Mouse (Mus musculus) embryonic facial prominence, embryonic 15.5 days (tissue): ENCODE data around the gene Klhdc1. TPM values are rescaled to one million over a fixed set of nuclear protein-coding genes. Genes with fewer than 3 reads are reported as not detected.

Experiments used
- ATAC-seq: fragments of 200-750 bp; cut with Nextera tagmentation; 2 replicates; pipeline ENCODE4 v1.8.0; 2017; ENCODE audit warnings: low read depth, moderate TSS enrichment; ENCODE audit not compliant: insufficient number of reproducible peaks, low FRiP score, low TSS enrichment
- H3K27ac ChIP-seq: fragments of 300-500 bp; sonication (generic); replicated peaks from 2 replicates; pipeline ENCODE4 v1.5.1; 2015; ENCODE audit warnings: mild to moderate bottlenecking, inconsistent platforms
- H3K27me3 ChIP-seq: fragments of 300-500 bp; sonication (generic); 2 replicates; pipeline ENCODE4 v1.6.1; 2015; ENCODE audit warnings: inconsistent platforms
- H3K36me3 ChIP-seq: fragments of 300-500 bp; sonication (generic); 2 replicates; pipeline ENCODE4 v1.6.1; 2015; ENCODE audit warnings: mild to moderate bottlenecking, inconsistent platforms
- H3K4me1 ChIP-seq: fragments of 300-500 bp; sonication (generic); 2 replicates; pipeline ENCODE4 v1.6.1; 2015; ENCODE audit warnings: inconsistent platforms
- H3K4me2 ChIP-seq: fragments of 300-500 bp; sonication (generic); replicated peaks from 2 replicates; pipeline ENCODE4 v1.6.1; 2015; ENCODE audit warnings: mild to moderate bottlenecking, inconsistent platforms
- H3K4me3 ChIP-seq: fragments of 300-500 bp; sonication (generic); replicated peaks from 2 replicates; pipeline ENCODE4 v1.5.1; 2015; ENCODE audit warnings: mild to moderate bottlenecking, inconsistent platforms
- H3K9ac ChIP-seq: fragments of 300-500 bp; sonication (generic); 2 replicates; pipeline ENCODE4 v1.6.1; 2015; ENCODE audit warnings: inconsistent platforms
- H3K9me3 ChIP-seq: fragments of 300-500 bp; sonication (generic); replicated peaks from 2 replicates; pipeline ENCODE4 v1.6.1; 2016; ENCODE audit warnings: inconsistent platforms
- WGBS: fragments of 180-500 bp; shearing (Covaris S2); methylation state at CpG from one replicate; pipeline ENCODE4 v1.1.7; 2015; 5-methylcytosine and 5-hydroxymethylcytosine counted together
- polyA plus RNA-seq: library from polyadenylated mRNA; unstranded; fragments of >200 nt; fragmentation: Nextera tagmentation; extraction: Ambion mirVana; gene quantifications from 2 replicates; pipeline ENCODE4 v1.2.1, GENCODE M21; 2015

Klhdc1 gene
- polyA plus RNA-seq, 1 experiment from 2014 or later, result 11.1 TPM

- 85% methylated on average over 6 of the region's 6 CpGs for WGBS
These were observed 5.2 kb upstream of the Klhdc1 start for GRCm38 (mm10) chr12:69235782-69236181.

GRCm38 (mm10) chr12:69238284-69238683, 2.7 kb upstream of the Klhdc1 start:
- ATAC-seq, result no peak
- no peaks in the 10 kb centered on the region for H3K27me3 ChIP-seq
- H3K4me1 ChIP-seq, result peaks cover 5% of the 10 kb centered on the region
- no peak overlapping the region for H3K9ac ChIP-seq
- no peak overlapping the region for H3K4me2 ChIP-seq
- WGBS, result 36% methylated on average over 3 of the region's 3 CpGs
- no peak overlapping the region for H3K27ac ChIP-seq
- no peak overlapping the region for H3K4me3 ChIP-seq
- H3K36me3 ChIP-seq, result no peaks in the 10 kb centered on the region
- H3K9me3 ChIP-seq, result no peaks in the 10 kb centered on the region

More at GRCm38 (mm10) chr12:69235782-69236181, 5.2 kb upstream of the Klhdc1 start:
- no peaks in the 10 kb centered on the region; the same call in 1 of the 2 replicates for H3K4me1 ChIP-seq
- H3K27ac ChIP-seq, result no peak overlapping the region
- H3K36me3 ChIP-seq, result no peaks in the 10 kb centered on the region
- no peak overlapping the region for H3K9ac ChIP-seq
- no peak overlapping the region for H3K4me2 ChIP-seq
- H3K27me3 ChIP-seq, result no peaks in the 10 kb centered on the region
- no peaks in the 10 kb centered on the region for H3K9me3 ChIP-seq
- no peak for ATAC-seq
- H3K4me3 ChIP-seq, result no peak overlapping the region

GRCm38 (mm10) chr12:69241405-69241770, 412 bp downstream of the Klhdc1 start:
- Histone ChIP-seq H3K4me2 (peak overlapping the region; percentile 74), H3K4me1 (peaks cover 5% of the 10 kb centered on the region), H3K27ac (peak overlapping the region; percentile 86), H3K9ac (peak overlapping the region; percentile 71), H3K27me3 (no peaks in the 10 kb centered on the region), H3K36me3 (no peaks in the 10 kb centered on the region), H3K9me3 (no peaks in the 10 kb centered on the region), H3K4me3 (peak overlapping the region; percentile 79)
- WGBS, result 0% methylated on average over 3 of the region's 3 CpGs
- no peak for ATAC-seq

- Histone ChIP-seq H3K9me3 (no peaks in the 10 kb centered on the region), H3K27me3 (no peaks in the 10 kb centered on the region), H3K4me1 (peaks cover 5% of the 10 kb centered on the region), H3K4me3 (peak overlapping the region; percentile 79), H3K4me2 (peak overlapping the region; percentile 74), H3K27ac (peak overlapping the region; percentile 86), H3K9ac (peak overlapping the region; percentile 71), H3K36me3 (no peaks in the 10 kb centered on the region)
- under 1% methylated on average over 62 of the region's 64 CpGs for WGBS
- ATAC-seq, result peak; percentile 81
These were observed 925 bp downstream of the Klhdc1 start for GRCm38 (mm10) chr12:69241771-69242431.

- Histone ChIP-seq H3K4me2 (no peak overlapping the region), H3K27me3 (no peaks in the 10 kb centered on the region), H3K9me3 (no peaks in the 10 kb centered on the region), H3K9ac (no peak overlapping the region), H3K36me3 (no peaks in the 10 kb centered on the region), H3K27ac (no peak overlapping the region), H3K4me1 (no peaks in the 10 kb centered on the region), H3K4me3 (no peak overlapping the region)
- no peak for ATAC-seq
- WGBS, result 82% methylated on average over 4 of the region's 4 CpGs
These were observed 8.8 kb downstream of the Klhdc1 start for GRCm38 (mm10) chr12:69249766-69250165.

- WGBS, result 79% methylated on average over 8 of the region's 8 CpGs
- no peaks in the 10 kb centered on the region for H3K27me3 ChIP-seq
- H3K4me1 ChIP-seq, result no peaks in the 10 kb centered on the region
- H3K27ac ChIP-seq, result no peak overlapping the region
- H3K9ac ChIP-seq, result no peak overlapping the region
- no peaks in the 10 kb centered on the region for H3K9me3 ChIP-seq
- ATAC-seq, result no peak
- H3K36me3 ChIP-seq, result no peaks in the 10 kb centered on the region
- no peak overlapping the region for H3K4me2 ChIP-seq
- H3K4me3 ChIP-seq, result no peak overlapping the region
These were observed 9.8 kb downstream of the Klhdc1 start for GRCm38 (mm10) chr12:69250756-69251155.

- WGBS, result 83% methylated on average over 1 of the region's 1 CpGs
- Histone ChIP-seq H3K4me1 (no peaks in the 10 kb centered on the region), H3K9me3 (no peaks in the 10 kb centered on the region), H3K27ac (no peak overlapping the region), H3K9ac (no peak overlapping the region), H3K4me2 (no peak overlapping the region), H3K36me3 (no peaks in the 10 kb centered on the region), H3K4me3 (no peak overlapping the region), H3K27me3 (no peaks in the 10 kb centered on the region)
- no peak for ATAC-seq
These were observed 12.8 kb downstream of the Klhdc1 start for GRCm38 (mm10) chr12:69253806-69254205.

GRCm38 (mm10) chr12:69257836-69258235, 16.9 kb downstream of the Klhdc1 start:
- 80% methylated on average over 11 of the region's 11 CpGs for WGBS
- no peak overlapping the region for H3K27ac ChIP-seq
- H3K27me3 ChIP-seq, result no peaks in the 10 kb centered on the region
- no peak overlapping the region for H3K4me3 ChIP-seq
- H3K36me3 ChIP-seq, result no peaks in the 10 kb centered on the region
- ATAC-seq, result no peak
- H3K4me1 ChIP-seq, result no peaks in the 10 kb centered on the region
- no peak overlapping the region for H3K9ac ChIP-seq
- no peaks in the 10 kb centered on the region for H3K9me3 ChIP-seq
- no peak overlapping the region for H3K4me2 ChIP-seq

- H3K27me3 ChIP-seq, result no peaks in the 10 kb centered on the region
- H3K36me3 ChIP-seq, result no peaks in the 10 kb centered on the region
- H3K9me3 ChIP-seq, result no peaks in the 10 kb centered on the region
- H3K9ac ChIP-seq, result no peak overlapping the region
- no peak overlapping the region for H3K27ac ChIP-seq
- H3K4me1 ChIP-seq, result no peaks in the 10 kb centered on the region
- H3K4me3 ChIP-seq, result no peak overlapping the region
- ATAC-seq, result no peak
- H3K4me2 ChIP-seq, result no peak overlapping the region
- WGBS, result 93% methylated on average over 5 of the region's 5 CpGs
These were observed 21.3 kb downstream of the Klhdc1 start for GRCm38 (mm10) chr12:69262251-69262650.

GRCm38 (mm10) chr12:69265031-69265430, 24.1 kb downstream of the Klhdc1 start:
- no peak overlapping the region for H3K4me3 ChIP-seq
- no peaks in the 10 kb centered on the region for H3K4me1 ChIP-seq
- no peak overlapping the region for H3K9ac ChIP-seq
- no peaks in the 10 kb centered on the region for H3K9me3 ChIP-seq
- ATAC-seq, result no peak
- WGBS, result 86% methylated on average over 3 of the region's 3 CpGs
- no peak overlapping the region for H3K27ac ChIP-seq
- H3K27me3 ChIP-seq, result no peaks in the 10 kb centered on the region
- no peak overlapping the region for H3K4me2 ChIP-seq
- no peaks in the 10 kb centered on the region for H3K36me3 ChIP-seq

- Histone ChIP-seq H3K9ac (no peak overlapping the region), H3K4me3 (no peak overlapping the region), H3K27me3 (no peaks in the 10 kb centered on the region), H3K9me3 (no peaks in the 10 kb centered on the region), H3K27ac (no peak overlapping the region), H3K4me2 (no peak overlapping the region), H3K4me1 (no peaks in the 10 kb centered on the region), H3K36me3 (no peaks in the 10 kb centered on the region)
- 78% methylated on average over 11 of the region's 11 CpGs for WGBS
- no peak for ATAC-seq
These were observed 27.1 kb downstream of the Klhdc1 start for GRCm38 (mm10) chr12:69267956-69268632.

GRCm38 (mm10) chr12:69268956-69269355, 28.0 kb downstream of the Klhdc1 start:
- WGBS, result 83% methylated on average over 2 of the region's 2 CpGs
- Histone ChIP-seq H3K4me2 (no peak overlapping the region), H3K9ac (no peak overlapping the region), H3K4me1 (no peaks in the 10 kb centered on the region), H3K36me3 (no peaks in the 10 kb centered on the region), H3K27ac (no peak overlapping the region), H3K27me3 (no peaks in the 10 kb centered on the region), H3K4me3 (no peak overlapping the region), H3K9me3 (no peaks in the 10 kb centered on the region)
- no peak for ATAC-seq
